Mouse (Mus musculus) spleen, postnatal 4 days (tissue): ENCODE measurements around the gene Me3.

ENCODE experiments used
- DNase-seq, 2 experiments: peaks; one replicate each; pipeline ENCODE4 v3.0.0; 2022; ENCODE audit warnings: low spot score in 2 of 2

Me3 gene

DNA sequence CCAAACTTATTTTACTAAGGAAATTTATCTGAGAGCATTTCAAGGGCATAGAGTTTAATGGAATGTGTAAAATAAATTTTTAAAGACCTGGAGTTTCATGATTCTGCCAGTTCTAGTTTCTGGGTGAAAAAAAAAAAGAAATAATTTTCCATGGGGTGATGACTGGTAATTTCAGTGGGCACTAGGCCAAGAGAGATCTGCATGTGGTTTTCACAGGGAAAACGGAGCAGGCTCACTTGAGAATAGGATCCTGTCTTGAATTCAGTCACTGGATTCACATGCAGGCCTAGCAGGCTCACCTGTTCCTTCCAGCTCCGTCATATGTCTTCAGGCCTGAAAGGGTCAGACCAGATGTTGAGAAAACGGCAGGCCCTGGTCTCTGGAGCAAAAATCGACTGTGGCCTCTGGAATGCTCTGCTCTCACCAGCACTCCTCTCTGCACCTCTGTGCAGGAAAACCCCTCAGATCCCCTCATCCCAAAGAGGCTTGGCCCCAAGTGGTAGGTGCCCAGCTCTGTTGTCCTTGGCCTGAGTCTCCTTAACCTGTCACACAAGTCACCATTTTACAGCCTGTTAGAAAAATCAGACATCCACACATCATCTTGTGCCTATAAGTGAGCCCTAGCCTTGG lies 196.4 kb downstream of the Me3 start:
- DNase-seq = no peak

DNA sequence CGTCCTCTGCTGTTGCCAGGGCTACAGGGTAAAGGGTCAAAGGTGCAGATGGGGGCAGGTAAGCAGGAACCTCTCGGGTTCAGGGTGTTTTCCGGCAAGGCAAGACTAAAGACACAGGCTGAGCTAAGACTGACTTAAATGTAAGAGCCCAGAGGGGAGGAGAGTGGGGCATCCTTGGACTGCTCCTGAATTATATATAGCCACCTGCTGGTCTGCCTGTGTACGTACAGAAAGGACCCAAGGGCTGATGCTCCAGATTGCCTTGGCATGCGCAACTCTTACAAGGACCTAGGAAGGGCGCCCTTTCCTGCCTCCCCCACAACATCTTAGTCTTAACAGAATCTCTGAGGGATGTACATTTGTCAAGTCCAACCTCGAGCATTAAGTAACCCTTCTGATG lies 197.0 kb downstream of the Me3 start:
- DNase-seq = no peak

DNA sequence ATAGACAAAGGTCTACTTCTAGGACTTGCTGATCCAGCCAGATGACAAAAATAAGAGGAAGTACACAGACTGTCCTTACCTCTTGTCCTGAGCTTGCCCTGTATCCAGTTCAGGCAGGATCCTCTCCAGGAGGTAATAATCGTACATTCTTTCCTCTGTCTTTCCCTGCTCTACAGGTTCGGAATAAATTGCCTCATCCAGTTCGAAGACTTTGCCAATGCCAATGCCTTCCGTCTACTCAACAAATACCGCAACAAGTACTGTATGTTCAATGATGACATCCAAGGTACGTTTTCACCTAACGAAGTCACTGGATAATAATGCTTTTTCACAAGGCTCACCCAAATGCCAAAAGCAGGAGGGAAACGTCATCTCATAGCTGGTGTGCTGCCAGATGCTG lies 201.3 kb downstream of the Me3 start:
- no peak for DNase-seq

DNA sequence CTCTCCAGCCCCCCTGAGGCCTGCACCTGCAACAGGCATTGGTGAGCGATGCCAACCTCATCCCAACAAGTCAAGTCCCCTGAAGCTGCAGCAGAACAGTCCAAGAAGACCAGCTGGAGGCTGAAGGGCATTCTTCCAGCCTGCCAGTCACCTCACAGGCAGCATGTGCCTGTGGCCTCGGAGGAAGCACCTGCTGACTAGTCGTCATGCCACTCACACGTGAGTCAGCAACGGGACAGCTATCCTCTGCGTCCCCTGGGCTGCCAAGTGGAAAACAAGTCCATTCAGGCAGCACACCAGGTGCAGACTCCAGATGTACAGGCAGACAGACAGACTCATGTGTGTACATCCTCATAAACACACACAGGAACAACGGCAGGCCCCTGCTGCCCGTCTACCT lies 203.4 kb downstream of the Me3 start:
- DNase-seq = no peak

DNA sequence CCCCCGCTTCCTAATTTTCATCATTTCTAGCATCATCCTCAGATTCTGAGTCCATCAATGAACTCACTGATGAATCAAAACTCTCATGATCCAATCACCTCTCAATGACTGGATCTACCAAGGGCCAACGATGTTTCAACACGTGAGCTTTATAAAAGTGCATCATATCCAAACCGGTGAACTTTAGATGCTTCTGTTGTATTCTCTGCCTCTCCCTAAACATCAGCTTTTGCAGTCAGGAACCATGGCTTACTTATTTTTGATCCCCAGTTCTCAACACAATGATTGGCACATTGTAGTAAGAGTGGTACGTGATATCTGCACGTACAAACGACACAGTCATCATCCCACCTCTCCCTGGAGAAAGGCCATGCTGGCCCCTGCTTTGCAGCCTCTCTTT lies 204.5 kb downstream of the Me3 start:
- no peak for DNase-seq

DNA sequence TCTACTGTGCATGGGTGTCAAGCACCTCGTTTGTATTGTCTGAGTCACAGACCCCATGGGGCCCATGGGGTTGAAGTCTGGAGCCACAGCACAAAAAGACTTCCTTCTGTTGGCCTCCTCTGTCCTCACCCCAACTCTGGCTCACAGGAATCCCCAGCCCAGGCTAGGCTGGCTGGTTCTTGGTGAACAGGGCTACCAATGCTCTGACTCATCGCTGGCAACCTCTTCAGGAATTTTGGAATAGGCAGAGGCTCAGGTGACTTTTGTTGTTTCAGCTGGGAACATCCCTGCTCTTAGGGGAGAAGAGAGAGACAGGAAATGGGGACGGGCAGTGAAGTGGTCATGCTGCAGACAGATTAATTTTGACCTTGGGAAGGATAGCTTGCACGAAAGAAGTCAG lies 205.6 kb downstream of the Me3 start:
- DNase-seq = no peak

DNA sequence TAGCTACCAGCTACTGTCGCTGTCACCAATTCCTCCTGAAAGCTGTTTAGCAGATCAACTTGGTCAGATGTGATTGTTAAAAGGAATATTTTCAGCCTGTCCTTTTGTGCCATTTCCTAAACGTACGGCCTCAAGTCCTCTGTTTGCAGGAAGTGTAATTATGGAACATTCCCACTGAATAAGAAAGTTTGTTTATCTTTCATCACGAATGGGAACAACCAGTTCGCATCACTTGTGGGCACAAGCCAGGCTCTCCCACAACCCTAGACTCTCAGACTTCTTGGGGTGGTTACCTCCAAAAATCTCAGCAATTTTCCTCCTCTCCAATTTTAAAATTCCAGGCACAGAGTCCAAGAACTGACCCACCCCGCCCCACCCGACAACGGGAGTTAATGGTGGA lies 207.5 kb downstream of the Me3 start:
- DNase-seq = no peak

DNA sequence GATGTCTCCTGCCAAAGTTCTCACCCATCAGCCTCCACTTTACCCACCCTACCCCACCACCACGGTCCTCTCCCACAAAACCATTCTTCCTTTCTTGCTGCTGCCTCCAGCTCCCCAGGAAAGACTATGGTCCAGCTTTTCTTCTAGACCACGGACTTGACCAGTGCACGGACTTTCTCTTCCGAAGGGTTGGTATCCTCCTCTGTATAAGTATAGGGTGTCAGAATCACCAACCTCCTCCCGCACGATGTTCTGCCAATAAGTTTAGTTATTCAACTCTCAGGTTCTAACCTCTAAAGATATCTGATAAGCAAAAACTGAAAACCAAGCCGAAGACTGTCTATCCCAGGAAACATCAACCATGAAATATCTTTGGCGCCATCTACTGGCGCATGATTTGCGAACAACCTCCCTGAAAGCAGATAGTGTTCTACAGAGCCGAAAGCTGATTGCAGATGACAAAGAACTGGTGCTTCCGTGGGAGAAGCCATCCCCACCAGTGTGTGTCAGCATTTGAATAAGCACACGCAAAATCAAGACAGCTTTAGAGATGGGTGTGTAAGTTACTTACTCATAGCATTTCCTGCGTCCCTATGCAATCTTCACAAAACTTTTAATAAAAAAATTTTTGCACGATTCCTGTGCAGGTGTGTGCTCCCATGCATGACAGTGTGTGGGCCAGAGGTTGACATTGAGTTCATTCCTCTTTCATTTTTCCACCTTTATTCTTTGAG lies 209.6 kb downstream of the Me3 start:
- DNase-seq = peak; percentile 48 to 77

DNA sequence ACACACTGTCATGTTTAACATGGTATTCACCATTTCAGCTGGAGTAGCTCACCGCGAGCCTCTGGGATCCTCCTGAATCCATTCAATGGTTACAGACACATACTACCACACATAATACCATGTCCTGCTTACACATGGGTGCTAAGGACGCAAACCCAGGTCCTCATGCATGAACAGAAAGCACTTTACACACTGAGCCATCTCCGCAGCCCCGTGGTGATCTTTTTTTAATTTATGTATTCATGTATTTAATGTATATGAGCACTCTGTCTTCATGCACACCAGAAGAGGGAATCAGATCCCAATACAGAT lies 210.2 kb downstream of the Me3 start:
- DNase-seq = no peak

DNA sequence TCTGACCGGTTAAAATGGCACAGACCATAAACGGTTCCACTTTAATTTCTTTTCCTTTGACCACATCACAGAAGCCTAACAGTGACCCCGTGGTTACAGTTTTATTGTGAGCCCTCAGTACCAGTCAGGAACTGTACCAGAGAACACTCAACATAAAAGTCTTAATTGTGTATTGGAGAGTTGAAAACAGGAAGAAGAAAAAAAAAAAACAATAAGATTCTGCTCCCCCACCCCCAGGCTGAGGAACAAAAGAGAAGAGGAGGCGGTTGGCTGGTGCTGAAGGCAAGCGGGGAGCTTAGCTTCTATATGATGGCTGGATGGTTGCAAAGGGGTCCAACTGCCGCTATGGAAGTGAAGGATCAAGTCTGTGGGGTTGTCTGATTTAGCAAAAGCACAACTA lies 210.9 kb downstream of the Me3 start:
- DNase-seq = no peak

DNA sequence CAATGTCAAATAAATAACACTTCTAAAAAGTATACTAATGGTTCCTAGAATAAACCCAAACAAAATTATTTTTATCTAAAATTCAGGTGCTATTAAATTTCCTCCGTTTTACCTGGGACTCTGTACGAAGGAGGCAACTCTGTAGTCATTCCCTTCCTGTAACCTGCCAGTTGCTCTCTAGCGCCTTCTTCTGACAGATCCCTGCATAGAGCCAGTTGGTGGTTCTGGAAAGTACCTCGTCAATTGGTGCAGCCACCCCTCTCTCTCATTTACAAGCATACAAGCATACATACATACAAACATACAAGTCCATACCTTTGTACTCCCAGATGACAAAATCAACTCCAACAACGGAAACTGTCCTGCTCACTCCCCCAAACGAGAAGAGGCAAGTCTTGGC lies 211.3 kb downstream of the Me3 start:
- DNase-seq = no peak

DNA sequence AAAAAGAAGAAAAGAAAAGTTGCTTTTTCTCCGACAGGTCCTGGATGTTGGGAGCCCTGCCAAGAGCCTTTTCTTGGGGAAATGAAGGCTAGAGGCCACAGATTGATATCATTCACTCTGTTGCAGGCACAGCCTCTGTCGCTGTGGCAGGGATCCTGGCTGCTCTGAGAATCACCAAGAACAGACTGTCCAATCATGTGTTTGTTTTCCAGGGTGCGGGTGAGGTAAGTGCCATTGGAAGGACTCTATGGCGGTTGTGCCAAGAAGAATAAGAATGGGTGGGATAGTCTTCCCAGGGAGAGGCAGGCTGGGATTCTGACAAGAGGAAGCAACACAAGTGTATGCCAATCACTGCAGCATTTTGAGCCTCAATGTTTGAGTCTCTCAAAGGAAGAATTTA lies 213.5 kb downstream of the Me3 start:
- no peak for DNase-seq

DNA sequence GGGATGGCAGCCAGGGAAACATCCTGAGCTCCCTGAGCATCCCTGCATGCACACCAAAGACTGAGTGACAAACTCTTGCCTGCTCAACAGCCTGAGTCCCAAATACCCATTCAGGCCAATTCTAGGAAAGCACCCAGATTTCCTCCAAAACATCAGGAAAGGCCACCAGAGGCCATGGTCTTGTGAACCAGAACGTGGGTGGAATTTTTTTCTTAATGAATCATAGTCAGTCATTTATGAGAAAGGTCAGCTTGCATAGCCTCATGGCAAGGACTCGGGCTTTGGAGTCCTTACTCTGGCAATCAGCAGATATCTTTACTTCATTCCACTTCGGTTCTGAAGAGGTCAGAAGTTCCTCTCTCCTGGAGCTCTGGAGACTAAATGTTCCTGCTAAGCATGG lies 218.3 kb downstream of the Me3 start:
- DNase-seq = no peak

DNA sequence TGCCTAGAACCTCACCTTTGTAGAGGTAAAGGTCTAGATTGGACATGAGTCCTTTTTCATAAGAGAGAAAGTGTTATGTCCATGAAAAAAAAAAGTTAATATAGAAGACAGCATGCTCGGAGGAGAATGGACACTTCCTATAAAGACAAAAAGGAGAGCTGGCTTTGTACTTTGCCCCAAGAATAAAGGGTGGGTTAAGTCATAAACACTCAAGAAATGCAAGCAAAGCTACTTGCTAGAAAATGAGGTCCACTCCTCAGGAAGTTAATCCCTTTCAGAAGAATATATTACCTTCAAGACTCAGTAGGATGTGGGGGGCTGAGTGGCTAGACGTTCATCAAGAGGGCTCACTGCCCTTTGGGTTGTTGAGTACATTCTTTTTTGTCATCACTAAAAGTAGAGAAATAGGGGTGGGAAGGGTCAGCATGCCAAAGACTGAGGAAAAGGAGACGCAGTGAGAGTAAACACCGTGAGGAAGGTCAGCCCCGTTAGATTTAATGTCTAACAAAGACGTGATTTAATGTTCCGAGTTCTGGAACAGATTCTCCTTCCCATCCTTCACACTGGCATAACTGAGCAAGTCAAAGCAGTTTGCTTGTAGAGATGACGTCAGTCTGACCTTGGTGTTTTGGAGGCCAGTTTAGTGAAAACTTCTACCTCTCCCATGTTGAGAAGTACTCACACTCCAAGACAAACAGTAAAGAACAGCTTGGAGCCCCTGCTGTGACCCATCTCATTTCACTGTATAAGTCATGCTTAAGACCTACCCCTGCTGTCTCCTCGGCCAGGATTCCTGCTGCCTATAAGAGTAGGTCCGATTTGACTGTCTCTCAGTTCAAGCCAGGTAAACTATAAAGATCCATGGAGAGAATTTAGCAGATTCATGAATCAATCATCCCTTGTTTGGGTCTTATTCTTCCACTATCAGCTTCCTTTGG lies 220.2 kb downstream of the Me3 start:
- no peak for DNase-seq

DNA sequence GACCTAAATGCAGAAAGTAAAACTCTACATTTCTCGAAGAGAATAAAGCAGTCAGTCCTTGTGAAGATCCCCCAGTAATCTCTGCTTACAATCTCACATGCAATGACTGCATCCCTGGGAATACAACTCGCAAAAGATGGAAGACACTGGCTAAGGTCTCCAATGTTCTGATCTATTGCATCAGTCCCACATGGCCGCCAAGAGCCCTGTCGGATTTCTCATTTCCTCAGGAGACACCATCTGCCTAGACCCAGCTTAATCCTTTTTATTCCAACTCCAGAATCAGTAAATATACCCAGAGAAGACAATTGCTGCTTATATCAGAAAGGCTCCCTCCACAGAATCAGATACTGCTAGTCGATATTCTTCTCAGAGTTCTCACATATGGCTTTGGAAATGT lies 220.9 kb downstream of the Me3 start:
- DNase-seq = no peak

DNA sequence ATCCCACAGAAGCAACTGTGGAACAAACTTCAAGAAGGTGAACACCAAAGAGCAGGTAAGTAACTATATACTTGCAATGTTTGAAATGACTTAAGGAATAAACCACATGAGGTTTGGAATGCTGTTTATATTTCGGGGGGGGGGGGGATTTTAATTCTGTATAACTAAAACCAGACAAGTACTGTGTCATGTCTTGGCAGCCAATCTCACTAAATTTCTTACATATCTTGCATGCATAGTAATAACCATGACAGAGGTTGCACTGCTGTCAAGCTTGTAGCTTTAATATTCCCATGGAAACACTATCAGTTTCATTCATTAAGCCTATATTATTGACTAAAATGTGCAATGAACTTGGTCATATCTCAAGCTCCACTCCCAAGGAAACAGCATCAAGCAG lies 223.0 kb downstream of the Me3 start:
- DNase-seq = no peak

DNA sequence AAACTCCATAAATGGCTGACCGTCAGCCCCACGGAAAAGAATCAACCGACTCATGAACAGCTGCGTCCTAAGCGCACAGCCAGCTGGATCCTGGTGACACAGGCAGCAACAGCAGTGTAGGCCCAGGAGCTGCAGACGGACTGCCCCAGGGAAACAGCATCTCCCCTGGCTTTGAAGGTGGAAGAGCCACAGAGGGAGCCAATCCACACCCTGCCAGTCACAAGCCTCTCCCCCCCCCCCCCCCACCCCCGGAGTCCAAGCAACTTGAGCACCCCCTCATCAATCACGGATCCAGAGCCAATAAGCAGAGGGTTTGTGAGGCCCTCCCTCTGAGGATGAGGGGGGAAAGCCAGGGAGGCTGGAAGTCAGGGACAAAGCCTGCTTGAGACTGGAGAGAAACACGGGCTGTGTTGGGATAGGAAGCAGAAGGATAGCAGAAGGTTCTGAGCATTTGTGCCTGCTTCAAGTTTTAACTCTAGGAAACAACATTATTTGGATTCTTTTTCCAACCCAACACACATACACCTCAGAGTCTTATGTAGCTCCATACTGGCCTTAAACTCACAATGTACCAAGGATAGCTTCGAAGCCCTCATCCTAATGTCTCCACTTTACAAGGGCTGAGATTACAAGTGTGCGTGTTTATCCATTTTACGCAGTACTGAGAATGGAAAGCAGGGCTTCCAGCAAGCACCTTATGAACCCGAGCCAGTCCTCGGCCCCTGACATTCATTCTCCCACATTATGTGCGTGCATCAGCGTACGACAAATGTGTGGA lies 224.4 kb downstream of the Me3 start:
- DNase-seq = no peak

DNA sequence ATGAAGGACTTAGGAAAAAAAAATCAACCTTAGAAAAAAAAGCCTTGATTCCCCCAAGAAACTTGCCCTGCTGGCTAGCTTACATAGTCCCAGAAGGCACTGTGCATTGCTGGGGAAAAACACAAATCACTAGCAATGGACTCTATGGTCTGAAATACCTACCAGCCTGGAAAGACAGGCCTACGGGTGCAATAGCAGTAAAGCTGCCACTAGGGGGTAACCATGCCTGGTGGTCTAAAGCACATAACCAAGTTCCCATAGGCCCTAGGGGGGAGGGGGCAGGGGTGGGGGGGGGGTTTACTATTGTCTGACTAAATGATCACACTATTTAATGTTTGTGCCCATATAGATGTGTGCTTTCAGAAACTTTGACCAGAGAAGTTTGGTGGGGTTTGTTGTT lies 232.6 kb downstream of the Me3 start:
- DNase-seq = no peak

DNA sequence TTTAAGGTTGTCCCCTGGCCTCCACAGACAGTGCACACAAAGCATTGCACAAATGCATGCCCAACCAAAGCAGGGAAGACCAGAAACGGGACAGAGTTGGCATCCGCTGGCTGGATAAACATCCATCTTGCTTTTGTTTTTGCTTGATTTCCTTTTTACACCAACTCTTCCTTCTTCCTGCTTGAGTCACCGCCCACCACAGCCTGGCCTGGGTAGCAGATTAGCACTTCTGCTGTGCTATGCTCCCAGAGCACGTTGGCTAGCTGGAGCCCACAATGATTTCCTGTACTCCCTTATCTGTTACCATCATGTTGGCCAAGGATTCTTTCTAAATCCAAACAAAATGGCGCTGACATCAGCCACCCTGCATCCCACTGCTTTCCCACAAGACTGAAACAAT lies 235.0 kb downstream of the Me3 start:
- no peak for DNase-seq

DNA sequence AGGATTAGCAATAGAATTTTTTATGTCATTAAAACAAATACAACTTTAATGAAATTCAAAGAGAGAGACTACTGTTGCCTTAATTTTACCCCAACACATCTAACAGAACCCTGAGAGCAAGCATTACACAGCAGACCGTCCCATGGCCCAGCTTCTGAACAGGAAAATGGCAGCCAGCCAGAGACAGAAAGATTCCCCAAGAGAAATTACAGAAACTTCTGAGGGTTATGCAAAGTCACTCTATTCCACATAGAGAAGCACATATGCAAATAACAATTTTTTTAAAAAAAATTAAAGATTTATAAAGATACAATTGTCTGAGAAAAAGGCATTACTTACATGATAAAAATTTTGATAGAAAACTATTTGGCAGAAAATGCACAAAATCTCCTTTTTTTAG lies 247.5 kb downstream of the Me3 start:
- DNase-seq = no peak

DNA sequence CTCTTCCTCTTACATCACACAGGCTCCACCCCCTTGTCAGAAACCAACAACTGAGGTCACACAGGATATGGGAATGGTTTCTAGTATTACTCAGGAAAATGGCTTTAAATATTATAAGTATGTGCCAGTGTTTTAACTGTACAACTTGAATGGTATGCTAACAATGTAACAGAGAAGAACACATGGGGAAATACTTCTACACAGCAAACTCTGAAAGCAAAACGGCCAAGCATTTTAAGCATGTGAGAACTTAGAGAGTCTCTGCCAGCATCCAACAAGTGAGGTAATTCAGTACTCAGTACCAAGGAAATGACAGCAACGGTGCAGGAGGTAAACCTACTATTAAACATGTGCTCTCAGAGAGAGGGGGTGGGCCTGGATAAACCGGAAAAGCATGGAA lies 252.4 kb downstream of the Me3 start:
- DNase-seq = no peak

DNA sequence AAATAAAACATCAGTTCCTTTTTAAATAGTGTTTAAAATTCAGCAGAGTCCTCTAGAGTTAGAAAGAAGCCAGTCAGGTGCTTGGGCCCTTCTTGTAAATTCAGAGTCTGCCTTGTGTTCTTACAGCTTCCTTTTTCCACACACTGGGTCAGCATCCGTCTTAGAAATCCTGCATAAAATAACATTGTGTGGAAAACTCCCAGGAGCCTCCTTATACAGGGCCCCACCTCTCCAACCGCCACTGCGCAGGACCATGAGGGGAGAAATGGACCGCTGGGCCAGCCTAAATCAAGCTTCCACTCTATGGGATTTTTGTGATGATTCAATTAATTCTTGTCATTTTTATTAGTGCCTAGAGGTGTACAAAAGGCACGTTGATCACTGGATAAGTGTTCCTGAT lies 259.2 kb downstream of the Me3 start:
- DNase-seq = no peak
